Mouse (Mus musculus) megakaryocyte, adult 5-6 weeks (primary cell): Measurements from ENCODE around the gene Ugt1a9. TPM values are rescaled to one million over a fixed set of nuclear protein-coding genes. Genes with fewer than 3 reads are reported as not detected.

Source experiments
- total RNA-seq, 2 experiments: library from RNA; stranded (forward) in 1 of 2; stranded (reverse) in 1 of 2; fragments of 153-499, 151-499 nt in 1 of 2; fragments of 221-1000, 200-1000 nt in 1 of 2; gene quantifications; 2 replicates each; pipeline versions ENCODE4 v1.2.3 to v1.2.4; 2015 to 2017

The Ugt1a9 gene
- total RNA-seq, 2 experiments from 2014 or later: not detected

Other genes starting within 250 kb of the Ugt1a9 start
- 52.2 and 73.5 TPM in 2 replicates for gene Dgkd, start 217.5 kb upstream of the Ugt1a9 start, total RNA-seq (2015)
- gene Dgkd, start 217.5 kb upstream of the Ugt1a9 start, total RNA-seq (2017): 59.7 and 63.8 TPM in 2 replicates
- 7.0 and 8.8 TPM in 2 replicates for gene Usp40, start 62.2 kb upstream of the Ugt1a9 start, total RNA-seq (2015)
- 12.8 and 18.9 TPM in 2 replicates for gene Usp40, start 62.2 kb upstream of the Ugt1a9 start, total RNA-seq (2017)
- gene Ugt1a10, start 15.4 kb upstream of the Ugt1a9 start, total RNA-seq (2015): not detected in 2 replicates
- not detected in 2 replicates for gene Ugt1a10, start 15.4 kb upstream of the Ugt1a9 start, total RNA-seq (2017)
- gene Ugt1a8, start 17.0 kb downstream of the Ugt1a9 start, total RNA-seq (2015): not detected in 2 replicates
- not detected in 2 replicates for gene Ugt1a8, start 17.0 kb downstream of the Ugt1a9 start, total RNA-seq (2017)
- gene Ugt1a7c, start 24.3 kb downstream of the Ugt1a9 start, total RNA-seq (2015): 120 and 121 TPM in 2 replicates
- gene Ugt1a7c, start 24.3 kb downstream of the Ugt1a9 start, total RNA-seq (2017): 178 and 196 TPM in 2 replicates
- 3.7 and 6.3 TPM in 2 replicates for gene Ugt1a6b, start 32.5 kb downstream of the Ugt1a9 start, total RNA-seq (2015)
- 4.6 and 6.1 TPM in 2 replicates for gene Ugt1a6b, start 32.5 kb downstream of the Ugt1a9 start, total RNA-seq (2017)
- 7.2 and 7.6 TPM in 2 replicates for gene Ugt1a6a, start 64.0 kb downstream of the Ugt1a9 start, total RNA-seq (2015)
- 4.6 and 6.5 TPM in 2 replicates for gene Ugt1a6a, start 64.0 kb downstream of the Ugt1a9 start, total RNA-seq (2017)
- 4.3 and 6.1 TPM in 2 replicates for gene Ugt1a5, start 95.2 kb downstream of the Ugt1a9 start, total RNA-seq (2015)
- gene Ugt1a5, start 95.2 kb downstream of the Ugt1a9 start, total RNA-seq (2017): 0.28 and 0.84 TPM in 2 replicates
- 2.5 and 4.1 TPM in 2 replicates for gene Ugt1a2, start 129.8 kb downstream of the Ugt1a9 start, total RNA-seq (2015)
- 0.12 and 1.2 TPM in 2 replicates for gene Ugt1a2, start 129.8 kb downstream of the Ugt1a9 start, total RNA-seq (2017)
- 0.66 TPM in 1 of 2 replicates, not detected in the other for gene Dnajb3, start 135.0 kb downstream of the Ugt1a9 start, total RNA-seq (2015)
- not detected in 2 replicates for gene Dnajb3, start 135.0 kb downstream of the Ugt1a9 start, total RNA-seq (2017)
- gene Ugt1a1, start 141.2 kb downstream of the Ugt1a9 start, total RNA-seq (2015): 0.29 and 1.1 TPM in 2 replicates
- 0.37 TPM in 1 of 2 replicates, not detected in the other for gene Ugt1a1, start 141.2 kb downstream of the Ugt1a9 start, total RNA-seq (2017)
- 0.47 and 1.2 TPM in 2 replicates for gene Mroh2a, start 156.2 kb downstream of the Ugt1a9 start, total RNA-seq (2015)
- gene Mroh2a, start 156.2 kb downstream of the Ugt1a9 start, total RNA-seq (2017): 0.28 and 0.37 TPM in 2 replicates
- gene Hjurp, start 206.8 kb downstream of the Ugt1a9 start, total RNA-seq (2015): 99.8 and 112 TPM in 2 replicates
- gene Hjurp, start 206.8 kb downstream of the Ugt1a9 start, total RNA-seq (2017): 174 and 189 TPM in 2 replicates
- not detected in 2 replicates for gene Trpm8, start 206.9 kb downstream of the Ugt1a9 start, total RNA-seq (2015)
- not detected in 2 replicates for gene Trpm8, start 206.9 kb downstream of the Ugt1a9 start, total RNA-seq (2017)